Mouse (Mus musculus) B cell, adult 62 days (primary cell): Measurements from ENCODE around the gene Tmed3. TPM values are rescaled to one million over a fixed set of nuclear protein-coding genes. Genes with fewer than 3 reads are reported as not detected.

Experiments used
- total RNA-seq: library from RNA; stranded (reverse); gene quantifications from 4 replicates; pipeline ENCODE4 v1.2.4, GENCODE M21; 2023

The Tmed3 gene
- 24.8 to 30.2 TPM (median 27.4 TPM) in 4 replicates for total RNA-seq

GRCm38 (mm10) chr9:89704265-89705196 is at the start of gene Tmed3:
TSS of gene Tmed3 (minus strand) at chr9:89705068.

GRCm38 (mm10) chr9:89738295-89738694 is 33.4 kb upstream of the Tmed3 start, which contains the start of gene Ankrd34c:
TSS of gene Ankrd34c (minus strand) at chr9:89738475.

Other genes with a start within 250 kb of the Tmed3 start
- not detected in 4 replicates for gene Minar1, start 81.9 kb downstream of the Tmed3 start, total RNA-seq
- 0.09 TPM in 1 of 4 replicates, not detected in the others for gene Ankrd34c, start 33.4 kb upstream of the Tmed3 start, total RNA-seq
- gene Rasgrf1, start 204.8 kb upstream of the Tmed3 start, total RNA-seq = 0.40 to 0.61 TPM (median 0.60 TPM) in 3 of 4 replicates, not detected in the other